Mouse (Mus musculus) bone marrow, adult 2 months (tissue): ENCODE data around the gene Casp6.

Experiments
- CTCF ChIP-seq: fragments of 200-500 bp; IDR thresholded peaks from 2 replicates; pipeline ENCODE4 v1.5.1; 2011; ENCODE audit warnings: low read length, control low read depth; ENCODE audit not compliant: control insufficient read depth, insufficient read depth
- POLR2A ChIP-seq: fragments of 200-500 bp; IDR thresholded peaks from 2 replicates; pipeline ENCODE4 v1.6.1; 2011; ENCODE audit warnings: low read depth, mild to moderate bottlenecking, control low read depth, low read length, borderline replicate concordance; ENCODE audit not compliant: control insufficient read depth

DNA sequence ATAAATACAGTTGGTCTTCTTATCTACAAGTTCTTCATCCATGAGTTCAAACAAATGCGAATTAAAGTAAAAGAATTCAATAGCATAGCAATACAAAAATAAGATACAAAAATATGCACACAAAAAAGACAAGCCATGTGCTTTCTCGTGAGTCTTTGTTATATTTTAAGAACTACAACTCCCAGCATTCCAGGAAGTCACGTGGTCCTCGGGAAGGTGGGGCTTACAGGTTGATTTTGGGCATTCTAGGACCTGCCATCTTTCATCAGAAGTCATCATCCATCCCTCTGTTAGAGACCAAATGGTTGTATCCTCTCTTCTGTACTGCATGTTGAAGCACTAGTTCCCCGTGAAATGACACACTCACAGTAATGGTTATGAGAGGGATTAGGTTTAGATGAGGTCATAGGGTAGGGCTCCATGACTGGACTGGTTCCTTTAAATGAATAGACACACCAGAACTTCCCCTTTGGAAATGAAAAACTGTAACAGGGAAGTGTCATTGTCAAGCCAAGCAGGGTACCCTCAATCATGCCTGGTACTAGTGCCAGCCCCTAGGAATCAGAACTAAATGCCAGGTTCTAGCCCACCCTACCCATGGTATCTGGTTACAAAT lies 48.0 kb downstream of the Casp6 start:
- TF ChIP-seq CTCF = no peak
- no peak for TF ChIP-seq POLR2A
